Mouse (Mus musculus) inflammation-experienced regulatory T-cells, adult 6 months (primary cell): Measurements from ENCODE around the gene Lsm11. TPM values are rescaled to one million over a fixed set of nuclear protein-coding genes. Genes with fewer than 3 reads are reported as not detected.
"Not testable (repeated sequence)": the region's sequence is repeated elsewhere in the genome, so short reads cannot be mapped to it uniquely, and the experiment has no call there.

ENCODE experiments used
- ATAC-seq: one replicate; pipeline ENCODE4 v1.8.0; 2017
- polyA plus RNA-seq, 3 experiments: library from polyadenylated mRNA; unstranded; fragments of 100-300 nt; shearing (Covaris generic); gene quantifications; one replicate each; pipeline ENCODE4 v1.2.1; 2017

Gene Lsm11
- polyA plus RNA-seq, 3 experiments from 2014 or later, result 0.89 to 2.0 (median 1.9) TPM

DNA sequence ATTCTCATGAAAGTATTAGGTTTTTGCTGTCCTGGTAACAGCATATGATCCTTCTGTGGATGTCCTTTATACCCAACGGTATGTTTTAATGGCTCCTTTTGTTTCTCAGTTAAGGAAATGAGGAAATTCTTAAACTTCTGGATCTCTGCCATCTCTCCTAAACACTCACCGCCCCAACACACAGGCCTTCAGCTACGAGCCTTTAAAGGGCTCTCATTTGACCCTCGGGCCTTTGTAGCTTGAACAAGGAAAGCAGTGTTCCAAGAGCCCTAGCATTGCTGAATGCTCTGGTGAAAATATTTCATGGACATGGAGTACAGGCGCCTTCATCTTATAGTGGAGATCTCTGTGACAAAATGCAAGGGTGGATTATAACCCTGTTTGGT is 63.1 kb downstream of the Lsm11 start:
- ATAC-seq, result no peak

GRCm38 (mm10) chr11:45881026-45881682 is 63.6 kb downstream of the Lsm11 start:
- no peak for ATAC-seq

GRCm38 (mm10) chr11:45879366-45879765 is 65.4 kb downstream of the Lsm11 start:
- not testable (repeated sequence) for ATAC-seq

Other genes starting within 250 kb of the Lsm11 start
- 10 to 100 TPM; 36.9 to 52.5 (median 45.6) TPM for gene Clint1, start 92.9 kb downstream of the Lsm11 start, polyA plus RNA-seq
- 10 to 100 TPM; 10.4 to 13.5 (median 12.0) TPM for gene Thg1l, start 10.6 kb upstream of the Lsm11 start, polyA plus RNA-seq
- gene Sox30, start 35.4 kb upstream of the Lsm11 start, polyA plus RNA-seq, result under 1 TPM in 1 of 3 experiments, not detected in 2; 0.21 TPM
- gene Gm12166, start 107.4 kb upstream of the Lsm11 start, polyA plus RNA-seq, result 10 to 100 TPM; 15.5 to 45.9 (median 21.9) TPM
- gene Adam19, start 111.1 kb upstream of the Lsm11 start, polyA plus RNA-seq, result 100 to 1,000 TPM in 2 of 3 experiments, 10 to 100 TPM in 1; 70.9 to 111 (median 101) TPM
- under 1 TPM in 2 of 3 experiments, not detected in 1; 0.26 to 0.74 TPM for gene Nipal4, start 221.6 kb upstream of the Lsm11 start, polyA plus RNA-seq